Mouse (Mus musculus) lung, adult 2 months (tissue): ENCODE measurements around the gene Afap1l2. TPM values are rescaled to one million over a fixed set of nuclear protein-coding genes. Genes with fewer than 3 reads are reported as not detected.

Experiments used
- DNase-seq: peaks from one replicate; pipeline ENCODE4 v3.0.0; 2022
- H3K4me1 ChIP-seq: fragments of 200-500 bp; 2 replicates; pipeline ENCODE4 v1.6.1; 2011; ENCODE audit warnings: low read length; ENCODE audit not compliant: control insufficient read depth, insufficient read depth
- H3K4me3 ChIP-seq: fragments of 200-500 bp; replicated peaks from 2 replicates; pipeline ENCODE3; 2011; ENCODE audit warnings: low read depth, mild to moderate bottlenecking, control low read depth, low read length; ENCODE audit errors: extremely low read depth
- CTCF ChIP-seq: fragments of 200-500 bp; IDR thresholded peaks from 2 replicates; pipeline ENCODE4 v1.5.1; 2011; ENCODE audit warnings: mild to moderate bottlenecking, low read length, control low read depth; ENCODE audit not compliant: insufficient read depth
- POLR2A ChIP-seq: fragments of 200-500 bp; IDR thresholded peaks from 2 replicates; pipeline ENCODE4 v1.6.1; 2011; ENCODE audit warnings: low read depth, mild to moderate bottlenecking, control low read depth, low read length, borderline replicate concordance; ENCODE audit errors: extremely low read depth
- WGBS: fragments of 180-500 bp; shearing (Covaris S2); methylation state at CpG from one replicate; pipeline ENCODE4 v1.1.7; 2018; 5-methylcytosine and 5-hydroxymethylcytosine counted together
- polyA plus RNA-seq: library from polyadenylated mRNA; depleted of rRNA; stranded (reverse); fragments of >200 nt; gene quantifications from 2 replicates; pipeline ENCODE4 v1.2.3, GENCODE M21; 2012

The Afap1l2 gene
- polyA plus RNA-seq, 1 experiment, result 10.0 TPM

DNA sequence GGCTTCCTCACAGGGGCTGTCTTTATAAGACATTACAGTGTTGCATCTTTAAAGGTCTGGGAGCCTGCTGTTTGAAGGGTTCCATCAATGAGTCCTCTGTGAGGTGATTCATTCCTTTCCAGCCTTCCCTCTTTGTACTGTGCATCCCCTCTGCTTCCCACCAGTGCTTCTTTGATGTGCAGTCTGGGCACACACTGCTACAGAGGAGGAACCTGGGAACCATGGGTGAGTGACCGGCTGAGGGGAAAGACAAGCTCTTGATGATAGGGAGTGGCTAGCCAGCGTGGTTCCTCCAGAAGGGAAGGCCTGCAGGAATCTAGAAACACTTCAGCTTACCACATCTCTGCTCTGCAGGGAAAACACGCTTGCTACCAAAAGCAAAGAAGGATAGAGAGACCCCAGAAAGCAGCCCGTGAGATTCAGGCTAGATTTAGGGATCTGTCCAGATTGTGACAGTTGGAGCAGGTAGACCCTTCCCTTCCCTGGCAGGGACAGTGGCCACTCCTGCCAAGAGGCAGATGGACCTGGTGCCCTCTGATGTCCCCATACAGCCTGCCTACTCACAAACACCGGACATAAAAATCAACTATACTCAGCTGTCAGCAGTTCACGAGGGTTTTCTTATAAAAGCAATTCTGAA lies 59.9 kb downstream of the Afap1l2 start:
- no peaks in the 10 kb centered on the region for H3K4me1 ChIP-seq
- 61% methylated on average over 6 of the region's 6 CpGs for WGBS
- H3K4me3 ChIP-seq, result no peak overlapping the region
- no peak for TF ChIP-seq POLR2A
- TF ChIP-seq CTCF, result no peak
- DNase-seq, result no peak

DNA sequence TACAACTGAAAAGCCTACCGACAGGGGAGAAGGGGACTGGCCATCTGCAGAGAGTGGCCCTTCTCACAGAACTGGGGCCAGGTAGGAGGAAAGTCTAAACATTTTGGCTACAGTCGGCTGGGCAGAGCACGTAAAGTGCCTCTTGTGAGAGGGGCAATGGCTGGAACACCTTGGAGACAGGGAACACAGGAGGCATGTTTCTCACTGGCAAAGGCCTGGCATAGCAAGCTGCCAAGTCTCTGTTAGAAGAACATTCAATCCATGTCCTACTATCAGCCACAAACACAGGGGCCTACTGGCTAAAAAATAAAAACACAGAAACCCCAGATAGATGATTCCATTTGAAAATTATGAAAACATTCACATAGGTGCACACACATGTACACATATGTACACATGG lies 61.3 kb downstream of the Afap1l2 start:
- 79% methylated on average over 3 of the region's 3 CpGs for WGBS
- no peak for DNase-seq
- TF ChIP-seq CTCF, result no peak
- TF ChIP-seq POLR2A, result no peak
- Histone ChIP-seq H3K4me3 (no peak overlapping the region), H3K4me1 (no peaks in the 10 kb centered on the region)

DNA sequence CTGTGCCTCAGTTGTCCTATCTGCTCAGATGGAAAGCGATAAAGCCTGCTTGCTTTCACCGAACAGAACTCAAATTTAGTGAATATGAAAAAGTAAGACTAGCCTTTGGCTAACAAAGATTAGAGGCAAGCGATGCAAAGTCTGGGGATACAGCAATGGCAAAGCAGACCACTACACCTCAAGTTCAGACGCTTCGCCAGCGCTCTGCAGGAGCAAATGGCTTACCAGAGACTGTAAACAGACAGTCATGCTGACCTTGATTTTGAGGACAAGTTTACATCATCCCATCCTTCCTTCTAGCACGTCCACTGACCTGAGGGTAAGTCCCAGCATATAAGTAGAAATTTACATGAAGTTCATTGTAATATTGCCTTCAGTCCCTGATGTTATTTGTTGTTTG lies 61.8 kb downstream of the Afap1l2 start:
- WGBS, result 81% methylated on average over 7 of the region's 7 CpGs
- H3K4me1 ChIP-seq, result no peaks in the 10 kb centered on the region
- TF ChIP-seq POLR2A, result no peak
- TF ChIP-seq CTCF, result no peak
- no peak for DNase-seq
- no peak overlapping the region for H3K4me3 ChIP-seq

DNA sequence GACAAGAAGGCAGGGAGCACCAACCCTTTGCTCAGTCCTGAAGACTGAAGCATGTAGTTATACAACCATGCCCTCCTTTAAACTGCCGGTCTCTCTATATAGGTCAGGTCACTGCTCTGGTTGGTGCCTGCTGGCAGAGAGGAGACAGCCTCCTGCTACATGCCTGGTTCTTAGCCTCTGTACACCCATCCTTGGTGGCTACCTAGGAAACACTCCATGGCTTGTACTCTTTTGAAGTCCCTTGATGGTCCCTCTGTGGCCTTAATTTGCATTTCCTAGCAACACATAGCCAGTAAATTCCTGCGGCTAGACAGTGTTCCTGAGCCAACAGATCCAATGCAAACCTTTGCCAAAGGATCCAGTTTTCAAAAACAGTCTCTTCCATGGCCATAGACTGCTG lies 62.4 kb downstream of the Afap1l2 start:
- no peak for DNase-seq
- TF ChIP-seq POLR2A (no peak), CTCF (no peak)
- 76% methylated on average over 2 of the region's 2 CpGs for WGBS
- Histone ChIP-seq H3K4me1 (no peaks in the 10 kb centered on the region), H3K4me3 (no peak overlapping the region)

DNA sequence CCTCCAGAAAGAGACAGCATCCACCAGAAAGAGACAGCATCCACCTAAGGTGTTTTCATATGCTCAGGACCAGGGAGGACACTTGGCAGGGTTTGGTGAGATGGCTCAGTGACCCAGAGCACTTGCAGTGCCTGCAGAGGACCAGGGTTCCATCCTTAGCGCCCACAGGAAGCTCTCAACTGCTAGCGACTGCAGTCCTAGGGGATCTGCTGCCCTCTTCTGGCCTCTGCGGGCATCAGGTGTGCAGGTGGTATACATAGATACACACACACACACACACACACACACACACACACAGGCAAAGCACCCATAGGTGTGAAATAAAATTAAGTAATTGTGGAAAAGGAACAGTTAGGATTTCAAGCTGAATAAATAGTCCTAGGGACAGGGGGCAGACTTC lies 63.2 kb downstream of the Afap1l2 start:
- TF ChIP-seq POLR2A, result no peak
- no peak for TF ChIP-seq CTCF
- WGBS, result 98% methylated on average over 3 of the region's 3 CpGs
- Histone ChIP-seq H3K4me1 (no peaks in the 10 kb centered on the region), H3K4me3 (no peak overlapping the region)
- DNase-seq, result no peak

DNA sequence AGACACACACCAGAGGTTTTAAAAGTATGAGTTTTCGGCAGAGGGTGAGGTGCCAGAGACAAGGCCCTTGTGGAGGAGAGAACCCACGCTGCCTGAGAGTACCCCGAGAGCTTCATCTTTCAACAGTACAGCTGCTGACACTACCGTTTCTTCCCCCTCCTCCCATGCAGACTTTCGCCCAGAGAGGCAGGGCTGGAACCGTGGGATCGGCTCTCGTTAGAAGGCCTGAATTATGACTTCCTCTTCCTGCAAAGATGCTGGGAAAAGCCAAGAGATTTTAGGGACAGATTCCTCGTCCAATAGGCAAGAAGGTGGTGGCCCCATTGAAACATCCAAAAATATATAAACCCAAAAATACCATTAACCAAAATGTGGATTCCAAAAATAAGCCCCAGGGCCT lies 63.8 kb downstream of the Afap1l2 start:
- WGBS, result 57% methylated on average over 9 of the region's 9 CpGs
- Histone ChIP-seq H3K4me1 (no peaks in the 10 kb centered on the region), H3K4me3 (no peak overlapping the region)
- TF ChIP-seq POLR2A, result no peak
- TF ChIP-seq CTCF, result no peak
- DNase-seq, result no peak

DNA sequence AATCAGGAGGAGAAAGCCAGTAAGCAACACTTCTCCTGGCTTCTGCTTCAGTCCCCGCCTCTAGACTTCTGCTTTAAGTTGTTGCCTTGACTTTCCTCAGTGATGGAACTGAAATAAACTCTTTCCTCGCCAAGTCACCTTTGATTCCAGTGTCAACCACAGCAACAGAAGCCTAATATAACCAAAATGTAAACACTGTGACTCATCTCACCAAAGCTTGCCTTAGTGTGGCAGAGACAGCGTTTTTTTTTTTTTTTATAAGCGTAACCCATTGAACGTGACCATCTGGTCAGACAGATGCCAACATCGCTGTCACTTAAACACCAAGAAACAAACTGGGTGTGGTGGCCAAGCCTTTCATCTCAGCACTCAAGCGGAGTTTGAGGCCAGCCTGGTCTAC lies 65.8 kb downstream of the Afap1l2 start:
- WGBS, result 92% methylated on average over 7 of the region's 7 CpGs
- no peaks in the 10 kb centered on the region for H3K4me1 ChIP-seq
- H3K4me3 ChIP-seq, result no peak overlapping the region
- TF ChIP-seq POLR2A (no peak), CTCF (no peak)
- DNase-seq, result no peak

DNA sequence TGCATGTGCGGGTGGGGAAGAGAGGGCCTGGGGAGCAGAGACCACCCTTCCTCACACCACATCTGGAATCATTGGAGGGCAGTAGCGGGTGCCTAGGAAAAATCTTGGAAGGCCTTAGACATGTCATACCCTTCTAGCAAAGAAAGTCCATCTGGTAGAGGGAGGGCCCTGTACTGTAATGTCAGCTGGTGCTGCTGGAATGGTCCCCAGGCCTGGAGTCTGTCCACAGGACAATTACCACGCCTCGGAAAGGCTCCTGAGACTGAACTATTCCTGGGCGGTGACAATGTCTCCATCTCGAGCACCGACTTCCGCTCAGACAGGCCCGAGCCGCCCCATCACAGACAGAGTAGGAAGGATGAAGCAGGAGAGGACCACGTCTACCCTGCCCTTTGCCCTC lies 67.5 kb downstream of the Afap1l2 start:
- no peak for DNase-seq
- no peak overlapping the region for H3K4me3 ChIP-seq
- no peaks in the 10 kb centered on the region for H3K4me1 ChIP-seq
- WGBS, result 75% methylated on average over 11 of the region's 11 CpGs
- TF ChIP-seq POLR2A (no peak), CTCF (no peak)

DNA sequence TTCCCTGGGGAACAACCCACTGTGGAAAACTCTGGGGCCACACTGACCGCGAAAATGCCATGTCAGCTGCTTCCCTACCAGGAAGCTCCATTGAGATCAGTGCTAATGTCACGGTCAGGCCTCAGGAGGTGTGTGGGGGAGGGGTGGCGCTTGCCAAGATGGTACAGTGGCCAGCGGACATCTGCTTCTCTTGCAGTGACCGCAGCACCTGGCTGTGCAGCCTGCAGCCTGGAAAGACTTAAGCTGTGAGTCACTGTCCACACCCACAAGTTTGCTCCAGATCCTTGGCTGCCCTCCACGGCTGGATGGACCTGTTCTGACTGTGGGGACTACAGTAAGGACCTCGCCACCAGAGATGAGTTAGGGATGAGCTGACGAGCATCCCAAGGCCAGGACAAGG lies 68.2 kb downstream of the Afap1l2 start:
- Histone ChIP-seq H3K4me1 (no peaks in the 10 kb centered on the region), H3K4me3 (no peak overlapping the region)
- no peak for DNase-seq
- TF ChIP-seq POLR2A (no peak), CTCF (no peak)
- 65% methylated on average over 9 of the region's 9 CpGs for WGBS

DNA sequence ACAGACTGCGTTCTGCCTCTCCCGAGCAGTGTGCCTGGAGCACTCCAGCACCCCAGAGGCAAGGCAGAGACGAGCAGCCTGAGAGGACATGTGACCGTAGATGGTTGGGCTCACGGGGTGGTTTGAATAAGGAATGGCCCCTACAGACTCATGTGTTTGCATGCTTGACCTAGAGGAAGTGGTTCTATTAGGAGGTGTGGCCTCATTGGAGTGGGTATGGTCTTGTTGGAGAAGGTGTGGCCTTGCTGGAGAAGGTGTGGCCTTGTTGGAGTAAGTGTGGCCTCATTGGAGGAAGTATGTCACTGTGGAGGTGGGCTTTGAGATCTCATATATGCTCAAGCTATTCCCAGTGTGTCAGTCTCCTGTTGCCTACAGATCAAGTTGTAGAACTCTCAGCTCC lies 70.1 kb downstream of the Afap1l2 start:
- DNase-seq, result no peak
- H3K4me1 ChIP-seq, result no peaks in the 10 kb centered on the region
- 93% methylated on average over 5 of the region's 5 CpGs for WGBS
- TF ChIP-seq POLR2A, result no peak
- TF ChIP-seq CTCF, result no peak
- no peak overlapping the region for H3K4me3 ChIP-seq
